ENCODE assay signal across 28 mouse cellular contexts in the genomic region with DNA sequence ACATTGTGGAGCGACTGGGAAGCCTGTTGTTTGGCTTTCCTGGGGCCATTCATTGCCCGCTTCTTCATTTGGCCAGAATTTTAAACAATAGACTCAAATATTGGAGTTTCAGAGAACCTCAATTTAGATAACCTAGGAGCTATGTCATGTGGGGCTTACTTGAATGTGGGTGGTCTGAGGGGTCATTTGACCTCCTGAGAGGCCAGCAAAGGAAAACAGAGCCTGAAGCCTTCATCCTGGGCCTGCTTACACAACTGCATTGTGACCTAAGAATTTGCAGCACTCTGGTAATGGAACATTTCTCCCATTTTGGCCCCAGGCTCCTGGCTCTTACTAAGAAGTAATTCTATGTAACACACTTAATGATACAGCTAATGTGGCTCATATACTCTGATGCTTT.
"Had no signal": no experiment of that assay in that cellular context is flagged by ENCODE, and none has a peak within 500 bp of the region (broad histone marks: within the 10 kb centered on the region; RNA-seq: fewer than 3 reads in every experiment).

No protein-coding gene starts in this region.

- H3K27ac ChIP-seq: heart, adult 2 months; heart, embryonic 13.5 days; heart, embryonic 15.5 days; hindbrain, embryonic 13.5 days; hindbrain, embryonic 15.5 days; hindbrain, postnatal 0 days; kidney, embryonic 15.5 days; kidney, postnatal 0 days; limb, embryonic 13.5 days; limb, embryonic 15.5 days; liver, embryonic 13.5 days; liver, embryonic 15.5 days had no signal

- H3K27me3 ChIP-seq: heart, embryonic 13.5 days; heart, embryonic 15.5 days; hindbrain, embryonic 13.5 days; hindbrain, embryonic 15.5 days; kidney, embryonic 15.5 days; limb, embryonic 13.5 days; limb, embryonic 15.5 days; liver, embryonic 13.5 days; liver, embryonic 15.5 days had no signal

- ATAC-seq: hindbrain, postnatal 0 days; intestine, embryonic 16.5 days had no signal

- H3K9me3 ChIP-seq: heart, embryonic 13.5 days; heart, embryonic 15.5 days; hindbrain, embryonic 13.5 days; hindbrain, embryonic 15.5 days; kidney, embryonic 15.5 days; limb, embryonic 13.5 days; limb, embryonic 15.5 days; liver, embryonic 13.5 days; liver, embryonic 15.5 days had no signal

- H3K4me2 ChIP-seq: heart, embryonic 11.5 days; heart, embryonic 13.5 days; heart, embryonic 15.5 days; hindbrain, embryonic 13.5 days; hindbrain, embryonic 15.5 days; kidney, embryonic 15.5 days; limb, embryonic 13.5 days; limb, embryonic 15.5 days; liver, embryonic 11.5 days; liver, embryonic 13.5 days; liver, embryonic 15.5 days had no signal

- H3K4me3 ChIP-seq: heart, adult 2 months; heart, embryonic 13.5 days; heart, embryonic 15.5 days; hindbrain, embryonic 13.5 days; hindbrain, embryonic 15.5 days; kidney, embryonic 15.5 days; limb, embryonic 13.5 days; limb, embryonic 15.5 days; liver, embryonic 13.5 days; liver, embryonic 15.5 days had no signal

- H3K4me1 ChIP-seq: heart, embryonic 13.5 days; heart, embryonic 15.5 days; hindbrain, embryonic 13.5 days; hindbrain, embryonic 15.5 days; kidney, embryonic 15.5 days; limb, embryonic 13.5 days; limb, embryonic 15.5 days; liver, embryonic 13.5 days; liver, embryonic 15.5 days had no signal

- H3K9ac ChIP-seq: heart, embryonic 13.5 days; heart, embryonic 15.5 days; hindbrain, embryonic 13.5 days; hindbrain, embryonic 15.5 days; kidney, embryonic 15.5 days; limb, embryonic 13.5 days; limb, embryonic 15.5 days; liver, embryonic 13.5 days; liver, embryonic 15.5 days had no signal

- DNase-seq: gastrocnemius, postnatal 14 days; gastrocnemius, postnatal 36 days; heart, adult 11 months; heart, adult 2 months; heart, postnatal 14 days; heart, postnatal 36 days; kidney, adult 11 months; kidney, adult 2 months; kidney, adult 9 months; kidney, postnatal 14 days; kidney, postnatal 36 days; layer of hippocampus, adult 9-11 months; layer of hippocampus, postnatal 36 days; left cerebral cortex, postnatal 4 days; liver, embryonic 13.5 days had no signal

- H3K36me3 ChIP-seq: heart, embryonic 13.5 days; heart, embryonic 15.5 days; hindbrain, embryonic 13.5 days; hindbrain, embryonic 15.5 days; kidney, embryonic 15.5 days; limb, embryonic 13.5 days; limb, embryonic 15.5 days; liver, embryonic 13.5 days; liver, embryonic 15.5 days had no signal
